Mouse (Mus musculus) lung, embryonic 15.5 days (tissue): ENCODE data around the gene Slc4a8. TPM values are rescaled to one million over a fixed set of nuclear protein-coding genes. Genes with fewer than 3 reads are reported as not detected.

ENCODE experiments used
- ATAC-seq: fragments of 200-750 bp; cut with Nextera tagmentation; 2 replicates; pipeline ENCODE4 v1.8.0; 2017; ENCODE audit warnings: moderate number of reproducible peaks, borderline replicate concordance; ENCODE audit not compliant: low FRiP score, low TSS enrichment; ENCODE audit errors: extremely low read depth
- H3K27ac ChIP-seq: fragments of 300-500 bp; sonication (generic); 2 replicates; pipeline ENCODE4 v1.5.1; 2015; ENCODE audit warnings: moderate library complexity, mild to moderate bottlenecking, inconsistent platforms
- H3K27me3 ChIP-seq: fragments of 300-500 bp; sonication (generic); 2 replicates; pipeline ENCODE4 v1.6.1; 2015; ENCODE audit warnings: inconsistent platforms
- H3K36me3 ChIP-seq: fragments of 300-500 bp; sonication (generic); 2 replicates; pipeline ENCODE4 v1.6.1; 2015; ENCODE audit warnings: inconsistent platforms
- H3K4me1 ChIP-seq: fragments of 300-500 bp; sonication (generic); 2 replicates; pipeline ENCODE4 v1.6.1; 2015; ENCODE audit warnings: inconsistent platforms
- H3K4me2 ChIP-seq: fragments of 300-500 bp; sonication (generic); 2 replicates; pipeline ENCODE4 v1.6.1; 2015; ENCODE audit warnings: inconsistent platforms, mild to moderate bottlenecking, moderate library complexity
- H3K4me3 ChIP-seq: fragments of 300-500 bp; sonication (generic); 2 replicates; pipeline ENCODE4 v1.5.1; 2015; ENCODE audit warnings: mild to moderate bottlenecking, inconsistent platforms
- H3K9ac ChIP-seq: fragments of 300-500 bp; sonication (generic); 2 replicates; pipeline ENCODE4 v1.6.1; 2015; ENCODE audit warnings: inconsistent platforms
- H3K9me3 ChIP-seq: fragments of 300-500 bp; sonication (generic); 2 replicates; pipeline ENCODE4 v1.6.1; 2016; ENCODE audit warnings: inconsistent platforms
- WGBS: fragments of 180-500 bp; shearing (Covaris S2); methylation state at CpG from one replicate; pipeline ENCODE4 v1.1.7; 2015; 5-methylcytosine and 5-hydroxymethylcytosine counted together
- polyA plus RNA-seq: library from polyadenylated mRNA; unstranded; fragments of >200 nt; fragmentation: Nextera tagmentation; extraction: Ambion mirVana; gene quantifications from 2 replicates; pipeline ENCODE4 v1.2.1, GENCODE M21; 2015

Gene Slc4a8
- polyA plus RNA-seq, 1 experiment from 2014 or later: 2.0 TPM

DNA sequence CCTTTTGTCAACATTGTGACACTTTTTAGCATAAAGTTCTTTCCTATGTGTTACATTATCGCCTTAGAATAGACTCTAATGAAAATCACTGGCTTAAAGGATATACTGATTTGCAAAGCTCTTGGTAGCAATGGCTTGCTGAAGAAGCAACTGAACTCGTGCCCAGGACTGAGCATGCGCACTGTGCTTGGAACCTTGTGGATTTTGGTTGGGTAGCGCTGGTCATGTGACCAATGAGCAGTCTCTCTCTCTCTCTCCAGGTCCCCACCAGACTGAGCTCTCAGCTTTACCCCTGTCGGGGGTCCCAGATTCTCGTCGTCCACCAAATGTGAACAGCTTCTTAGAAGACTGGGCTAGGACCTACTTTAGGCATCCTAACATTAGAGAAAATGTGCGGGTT, 75.2 kb downstream of the Slc4a8 start:
- H3K27me3 ChIP-seq: 0 out of 2 replicates have a peak, but pooled peaks cover 19% of the 10 kb centered on the region
- H3K4me3 ChIP-seq: no peak overlapping the region
- H3K9ac ChIP-seq: no peak overlapping the region
- no peak overlapping the region for H3K27ac ChIP-seq
- H3K4me2 ChIP-seq: no peak overlapping the region
- H3K9me3 ChIP-seq: no peaks in the 10 kb centered on the region
- WGBS: 78% methylated on average over 8 of the region's 8 CpGs
- H3K4me1 ChIP-seq: no peaks in the 10 kb centered on the region
- no peaks in the 10 kb centered on the region for H3K36me3 ChIP-seq
- ATAC-seq: no peak

- no peak overlapping the region for H3K4me2 ChIP-seq
- H3K36me3 ChIP-seq: no peaks in the 10 kb centered on the region
- H3K4me1 ChIP-seq: no peaks in the 10 kb centered on the region
- peak; percentile 35; the same call in 1 of the 2 replicates for ATAC-seq
- 0 out of 2 replicates have a peak, but pooled peaks cover 11% of the 10 kb centered on the region for H3K27me3 ChIP-seq
- no peaks in the 10 kb centered on the region for H3K9me3 ChIP-seq
- no peak overlapping the region for H3K9ac ChIP-seq
- WGBS: 29% methylated on average over 12 of the region's 12 CpGs
- no peak overlapping the region for H3K4me3 ChIP-seq
- H3K27ac ChIP-seq: no peak overlapping the region
Observed at GRCm38 (mm10) chr15:100838607-100839207, 77.2 kb downstream of the Slc4a8 start.

GRCm38 (mm10) chr15:100844336-100844735, 82.8 kb downstream of the Slc4a8 start:
- 57% methylated on average over 7 of the region's 7 CpGs for WGBS
- Histone ChIP-seq H3K4me1 (peaks cover 13% of the 10 kb centered on the region), H3K9ac (no peak overlapping the region), H3K4me2 (no peak overlapping the region), H3K9me3 (no peaks in the 10 kb centered on the region), H3K27me3 (0 out of 2 replicates have a peak, but pooled peaks cover 3% of the 10 kb centered on the region), H3K36me3 (no peaks in the 10 kb centered on the region), H3K4me3 (no peak overlapping the region), H3K27ac (0 out of 2 replicates have a peak overlapping the region, but pooled peaks have one; percentile 62)
- no peak for ATAC-seq

DNA sequence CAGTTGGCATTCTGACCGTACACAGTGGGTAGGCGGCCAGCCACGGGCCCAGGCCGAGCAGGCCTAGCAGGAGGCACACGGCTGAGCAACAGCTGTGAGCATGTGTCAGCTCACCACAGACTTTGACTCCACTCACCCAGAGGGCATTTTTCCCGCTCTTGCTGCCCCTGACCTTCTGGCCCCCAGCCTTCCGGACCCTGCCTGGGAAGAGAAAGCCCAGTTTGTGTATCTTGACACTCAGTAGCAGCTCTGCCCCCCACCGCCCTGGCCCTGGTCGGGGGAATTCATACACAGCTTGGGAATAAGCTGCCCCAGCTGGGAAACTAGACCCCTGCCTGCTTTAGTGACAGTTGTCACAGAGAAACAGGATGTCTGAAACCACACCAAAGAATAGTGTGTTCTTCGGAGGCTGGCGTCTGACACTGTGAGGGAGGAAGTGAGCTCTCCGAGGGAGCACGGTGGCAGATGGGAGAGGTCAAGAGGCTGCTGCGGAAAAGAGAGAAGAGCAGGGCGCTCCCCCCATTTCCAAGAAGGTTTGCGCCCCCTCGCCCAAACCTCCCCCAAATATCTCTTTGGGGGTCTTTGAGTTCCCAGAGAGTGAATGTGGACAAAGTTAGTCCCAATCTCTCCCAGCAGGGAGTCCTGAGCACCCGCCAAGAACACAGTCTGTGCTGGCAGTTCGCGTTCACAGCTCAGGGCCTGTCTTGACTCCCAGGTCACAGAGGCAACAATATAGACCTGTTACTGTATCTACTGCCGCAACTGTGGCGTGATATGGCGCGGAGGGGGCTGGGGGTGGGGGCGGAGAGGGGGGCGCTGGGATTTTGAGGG, 83.7 kb downstream of the Slc4a8 start:
- Histone ChIP-seq H3K27ac (peak overlapping the region; percentile 62), H3K9me3 (no peaks in the 10 kb centered on the region), H3K4me2 (peak overlapping the region; percentile 27; the same call in 1 of the 2 replicates), H3K4me1 (peaks cover 13% of the 10 kb centered on the region), H3K27me3 (no peaks in the 10 kb centered on the region), H3K36me3 (no peaks in the 10 kb centered on the region), H3K9ac (no peak overlapping the region), H3K4me3 (no peak overlapping the region)
- 28% methylated on average over 26 of the region's 26 CpGs for WGBS
- ATAC-seq: peak; percentile 91

DNA sequence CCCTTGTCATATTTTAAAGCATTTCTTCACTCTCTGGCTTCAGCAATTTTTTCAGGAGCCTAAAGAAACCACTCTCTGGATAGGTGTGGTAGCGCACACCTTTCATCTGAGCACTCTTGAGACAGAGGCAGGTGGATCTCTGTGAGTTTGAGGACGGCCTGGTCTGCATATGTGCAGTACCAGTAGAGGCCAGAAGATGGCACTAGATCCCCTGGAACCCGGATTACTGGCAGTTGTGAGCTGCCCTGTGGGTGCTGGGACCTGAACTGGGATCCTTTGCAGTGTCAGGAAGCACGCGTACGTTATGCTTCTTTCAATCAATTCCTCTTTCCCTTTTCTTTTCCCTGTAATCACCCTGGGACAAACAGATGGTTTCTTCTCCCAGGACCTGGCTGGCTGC, 85.6 kb downstream of the Slc4a8 start:
- Histone ChIP-seq H3K36me3 (no peaks in the 10 kb centered on the region), H3K9me3 (no peaks in the 10 kb centered on the region), H3K4me3 (no peak overlapping the region), H3K27me3 (no peaks in the 10 kb centered on the region), H3K4me1 (peaks cover 13% of the 10 kb centered on the region), H3K27ac (no peak overlapping the region), H3K9ac (no peak overlapping the region), H3K4me2 (no peak overlapping the region)
- no peak for ATAC-seq
- 81% methylated on average over 6 of the region's 6 CpGs for WGBS

DNA sequence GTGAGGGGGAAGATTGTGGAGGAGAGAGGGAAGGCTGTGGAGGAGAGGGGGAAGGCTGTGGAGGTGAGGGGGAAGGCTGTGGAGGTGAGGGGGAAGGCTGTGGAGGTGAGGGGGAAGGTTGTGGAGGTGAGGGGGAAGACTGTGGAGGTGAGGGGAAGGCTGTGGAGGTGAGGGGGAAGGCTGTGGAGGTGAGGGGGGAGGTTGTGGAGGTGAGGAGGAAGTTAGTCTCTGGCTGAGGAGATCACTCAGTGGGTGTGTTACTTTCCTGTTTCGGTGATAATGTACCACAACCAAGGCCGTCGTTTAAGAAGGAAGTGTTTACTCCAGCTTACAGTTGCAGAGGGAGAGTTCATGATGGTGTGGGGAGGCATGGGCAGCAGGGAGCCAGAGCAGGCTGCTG, 96.0 kb downstream of the Slc4a8 start:
- 54% methylated on average over 3 of the region's 3 CpGs for WGBS
- Histone ChIP-seq H3K4me1 (no peaks in the 10 kb centered on the region), H3K4me3 (no peak overlapping the region), H3K27ac (no peak overlapping the region), H3K36me3 (no peaks in the 10 kb centered on the region), H3K9ac (no peak overlapping the region), H3K4me2 (no peak overlapping the region), H3K9me3 (no peaks in the 10 kb centered on the region), H3K27me3 (no peaks in the 10 kb centered on the region)
- no peak for ATAC-seq

GRCm38 (mm10) chr15:100860856-100861255, 99.3 kb downstream of the Slc4a8 start:
- Histone ChIP-seq H3K9ac (no peak overlapping the region), H3K4me1 (no peaks in the 10 kb centered on the region), H3K9me3 (peaks cover 3% of the 10 kb centered on the region; the same call in 1 of the 2 replicates), H3K4me3 (no peak overlapping the region), H3K4me2 (no peak overlapping the region), H3K36me3 (no peaks in the 10 kb centered on the region), H3K27me3 (peaks cover 7% of the 10 kb centered on the region; the same call in 1 of the 2 replicates), H3K27ac (no peak overlapping the region)
- no peak for ATAC-seq
- 29% methylated on average over 5 of the region's 5 CpGs for WGBS

- H3K27ac ChIP-seq: no peak overlapping the region
- no peak for ATAC-seq
- H3K27me3 ChIP-seq: peaks cover 32% of the 10 kb centered on the region
- peaks cover 6% of the 10 kb centered on the region; the same call in 1 of the 2 replicates for H3K4me1 ChIP-seq
- H3K36me3 ChIP-seq: no peaks in the 10 kb centered on the region
- H3K9me3 ChIP-seq: peaks cover 3% of the 10 kb centered on the region; the same call in 1 of the 2 replicates
- no peak overlapping the region for H3K4me2 ChIP-seq
- 42% methylated on average over 3 of the region's 3 CpGs for WGBS
- H3K4me3 ChIP-seq: no peak overlapping the region
- no peak overlapping the region for H3K9ac ChIP-seq
Observed at GRCm38 (mm10) chr15:100865556-100865955, 104.0 kb downstream of the Slc4a8 start.

DNA sequence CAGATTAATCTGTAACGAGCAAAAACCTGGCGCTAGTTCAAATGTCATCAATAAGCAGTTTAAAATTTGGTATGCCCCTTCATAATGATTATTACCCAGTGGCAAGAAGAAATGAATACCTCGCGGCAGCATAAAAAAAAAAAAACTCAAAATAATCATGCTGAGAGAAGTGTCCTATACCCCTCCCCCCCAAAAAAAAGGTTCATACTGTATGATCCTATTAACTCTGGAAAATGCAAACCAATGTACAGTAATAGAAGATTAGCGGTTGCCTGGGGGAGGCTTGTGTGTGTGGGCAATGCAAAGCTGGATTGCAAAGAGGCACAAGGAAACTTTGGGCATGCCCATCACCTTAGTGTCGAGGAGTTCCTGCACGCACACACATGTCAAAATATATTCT, 108.0 kb downstream of the Slc4a8 start, which contains the start of gene Scn8a:
Gene Scn8a, plus strand, starts transcription at position 301 of the 400 bp plus-strand sequence.
- H3K36me3 ChIP-seq: no peaks in the 10 kb centered on the region
- H3K9me3 ChIP-seq: peaks cover 3% of the 10 kb centered on the region; the same call in 1 of the 2 replicates
- H3K4me1 ChIP-seq: peaks cover 9% of the 10 kb centered on the region; the same call in 1 of the 2 replicates
- ATAC-seq: no peak
- H3K27me3 ChIP-seq: peaks cover 61% of the 10 kb centered on the region
- H3K4me2 ChIP-seq: peak within 1 kb of the TSS; percentile 88
- no peak within 1 kb of the TSS for H3K9ac ChIP-seq
- H3K27ac ChIP-seq: no peak within 1 kb of the TSS
- 70% methylated on average over 7 of the region's 7 CpGs for WGBS
- peak within 1 kb of the TSS; percentile 63 for H3K4me3 ChIP-seq

GRCm38 (mm10) chr15:100870001-100870774, 108.6 kb downstream of the Slc4a8 start:
- Histone ChIP-seq H3K27me3 (peaks cover 67% of the 10 kb centered on the region), H3K4me1 (peaks cover 9% of the 10 kb centered on the region; the same call in 1 of the 2 replicates), H3K4me3 (peak overlapping the region; percentile 63), H3K36me3 (no peaks in the 10 kb centered on the region), H3K9ac (no peak overlapping the region), H3K27ac (no peak overlapping the region), H3K4me2 (peak overlapping the region; percentile 88), H3K9me3 (peaks cover 3% of the 10 kb centered on the region; the same call in 1 of the 2 replicates)
- ATAC-seq: peak; percentile 42; the same call in 1 of the 2 replicates
- 2% methylated on average over 56 of the region's 66 CpGs for WGBS

- Histone ChIP-seq H3K27ac (no peak overlapping the region), H3K9ac (peak overlapping the region; percentile 41; the same call in 1 of the 2 replicates), H3K9me3 (peaks cover under 1% of the 10 kb centered on the region; the same call in 1 of the 2 replicates), H3K4me3 (peak overlapping the region; percentile 63), H3K36me3 (no peaks in the 10 kb centered on the region), H3K4me2 (peak overlapping the region; percentile 88), H3K4me1 (peaks cover 9% of the 10 kb centered on the region; the same call in 1 of the 2 replicates), H3K27me3 (peaks cover 70% of the 10 kb centered on the region)
- ATAC-seq: peak; percentile 52; the same call in 1 of the 2 replicates
- 0% methylated on average over 1 of the region's 69 CpGs for WGBS
Observed at GRCm38 (mm10) chr15:100870775-100871106, 109.2 kb downstream of the Slc4a8 start.
